Mouse (Mus musculus) left cerebral cortex, postnatal 25 days (tissue): Measurements from ENCODE around the gene Olfr1219. TPM values are rescaled to one million over a fixed set of nuclear protein-coding genes. Genes with fewer than 3 reads are reported as not detected.

Source experiments
- DNase-seq, 2 experiments: peaks; one replicate each; pipeline ENCODE4 v3.0.0; 2022; ENCODE audit warnings: low spot score in 2 of 2, mixed read lengths in 1 of 2
- intact Hi-C: fragments of 180-260 bp; cut with DNase I; formaldehyde crosslinking; loops from one replicate; pipeline ENCODE4 v1.15.1; 2025
- total RNA-seq, 2 experiments: library from RNA; stranded (reverse); gene quantifications; 2 replicates each; pipeline ENCODE4 v1.2.3; 2021

The Olfr1219 gene
- total RNA-seq, result not detected

DNA sequence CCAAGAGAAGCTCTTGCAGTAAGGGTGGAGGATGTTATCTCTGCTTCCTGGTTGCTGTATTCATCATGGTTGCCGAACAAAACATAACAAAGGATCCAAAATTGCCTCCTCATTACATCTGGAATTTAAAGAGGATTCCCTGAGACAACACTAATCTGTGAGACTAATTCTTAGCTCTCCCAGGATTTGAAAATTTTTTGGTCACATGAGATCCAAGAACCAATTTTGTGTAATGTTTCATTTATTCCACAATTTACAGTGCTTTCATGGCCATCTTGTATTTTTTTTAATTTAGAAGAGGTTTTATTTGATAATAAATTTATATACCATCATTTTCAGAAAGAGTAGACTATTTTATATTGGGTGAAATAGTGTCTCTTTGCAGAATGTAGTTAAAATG lies at the start of gene Olfr1219:
TSS of gene Olfr1219 (minus strand) at position 101 of the 400 bp plus-strand sequence.
- no peak for DNase-seq
- intact Hi-C loops, result no loop called here

DNA sequence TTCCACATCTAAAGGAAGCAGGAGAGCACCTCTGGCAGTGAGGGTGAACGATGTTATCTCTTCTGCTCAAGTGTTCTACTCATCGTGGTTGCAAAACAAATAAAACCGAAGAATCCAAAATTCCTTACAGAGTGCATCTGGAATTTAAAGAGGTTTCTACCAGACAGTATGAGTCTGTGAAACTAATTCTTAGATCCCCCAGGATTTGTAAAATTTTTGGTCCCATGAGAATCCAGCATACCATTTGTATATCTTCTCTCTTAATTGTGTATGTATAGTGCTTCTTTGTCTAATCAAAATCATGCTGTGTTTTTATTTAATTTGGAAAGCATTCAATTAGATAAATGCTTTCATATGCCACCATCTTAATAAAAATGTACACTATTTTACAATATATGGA lies 49.6 kb upstream of the Olfr1219 start, which contains the start of gene Olfr1222:
TSS of gene Olfr1222 (minus strand) at position 101 of the 400 bp plus-strand sequence.
- intact Hi-C loops, result no loop called here
- no peak for DNase-seq

DNA sequence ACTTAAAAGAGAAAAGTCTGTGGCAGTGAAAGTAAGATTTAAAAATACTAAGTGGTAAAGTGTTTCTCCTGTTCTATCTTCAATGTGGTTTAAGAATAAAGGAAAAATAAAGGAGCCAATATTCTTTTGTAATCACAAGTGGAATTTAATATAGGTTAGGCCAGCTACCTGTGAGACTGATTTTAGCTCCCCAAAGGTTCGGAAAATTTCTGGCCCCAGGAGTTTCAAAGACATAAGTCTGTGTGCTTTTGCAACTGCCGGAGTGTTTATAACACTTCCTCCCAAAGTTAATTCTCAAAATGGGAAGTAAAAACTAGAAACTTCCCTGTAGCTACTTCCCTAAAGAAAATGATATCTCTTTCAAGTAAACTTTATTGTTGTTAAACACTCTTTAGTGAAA lies 33.9 kb upstream of the Olfr1219 start, which contains the start of gene Olfr1221:
TSS of gene Olfr1221 (minus strand) at position 101 of the 400 bp plus-strand sequence.
- DNase-seq, result no peak
- intact Hi-C loops, result no loop called here

DNA sequence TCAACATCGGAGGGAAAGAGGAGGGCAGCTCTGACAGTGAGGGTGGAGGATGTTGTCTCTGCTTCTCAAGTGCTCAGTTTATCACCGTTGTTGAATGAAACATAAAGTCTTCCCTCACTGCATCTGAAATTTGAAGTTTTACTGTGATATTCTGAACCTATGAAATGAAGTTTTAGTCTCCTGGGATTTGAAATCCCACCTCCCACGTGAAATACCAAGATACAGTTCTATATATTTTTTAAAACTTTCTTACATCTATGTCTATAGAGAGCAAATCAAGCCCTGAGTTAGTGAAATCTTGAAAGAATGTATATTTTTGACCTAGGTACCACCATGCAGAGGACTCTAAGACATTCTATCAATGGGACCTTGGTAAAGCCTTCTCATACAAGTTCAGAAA lies 23.4 kb upstream of the Olfr1219 start, which contains the start of gene Olfr1220:
TSS of gene Olfr1220 (minus strand) at position 101 of the 400 bp plus-strand sequence.
- intact Hi-C loops, result no loop called here
- DNase-seq, result no peak

DNA sequence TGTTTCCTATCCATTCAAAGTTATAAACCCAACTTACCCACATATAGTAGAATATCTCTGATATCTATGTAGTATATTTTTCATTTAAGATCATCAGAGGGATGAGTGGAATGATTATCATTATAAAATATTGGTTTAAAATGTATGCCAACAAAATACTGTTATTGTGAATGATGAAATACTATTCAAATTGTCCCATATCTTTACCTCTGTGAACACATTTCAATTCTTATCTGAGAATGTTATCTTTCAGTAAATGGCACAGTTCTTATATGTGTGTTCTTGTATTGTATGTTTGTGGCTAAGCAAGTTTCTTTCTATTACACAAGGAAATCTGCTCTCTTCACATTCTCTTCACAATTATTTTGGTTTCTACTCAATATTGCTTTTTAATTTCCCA lies 22.3 kb upstream of the Olfr1219 start:
- intact Hi-C loops, result no loop called here

DNA sequence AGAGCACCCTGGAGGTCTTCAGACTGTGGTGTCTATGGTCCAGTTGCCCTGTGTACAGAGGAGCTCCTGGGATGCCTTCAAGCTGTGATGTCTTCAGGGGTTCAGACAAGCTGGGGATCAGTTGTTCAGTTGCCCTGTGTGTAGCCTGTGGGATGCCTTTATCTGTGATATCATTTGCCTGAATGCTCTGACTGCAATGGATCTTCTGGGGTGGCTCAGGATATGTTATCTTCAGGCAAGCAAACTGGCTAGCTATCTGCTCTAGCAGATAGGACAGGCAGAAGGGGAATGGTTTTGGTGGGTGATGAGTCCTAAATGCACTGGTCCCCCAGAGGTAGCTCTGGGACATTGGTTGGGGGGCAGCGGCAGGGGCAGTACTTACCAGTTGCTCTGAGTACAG lies 10.5 kb upstream of the Olfr1219 start:
- intact Hi-C loops, result no loop called here
- no peak for DNase-seq

More for the DNA sequence above, 22.3 kb upstream of the Olfr1219 start:
- DNase-seq, result no peak

DNA sequence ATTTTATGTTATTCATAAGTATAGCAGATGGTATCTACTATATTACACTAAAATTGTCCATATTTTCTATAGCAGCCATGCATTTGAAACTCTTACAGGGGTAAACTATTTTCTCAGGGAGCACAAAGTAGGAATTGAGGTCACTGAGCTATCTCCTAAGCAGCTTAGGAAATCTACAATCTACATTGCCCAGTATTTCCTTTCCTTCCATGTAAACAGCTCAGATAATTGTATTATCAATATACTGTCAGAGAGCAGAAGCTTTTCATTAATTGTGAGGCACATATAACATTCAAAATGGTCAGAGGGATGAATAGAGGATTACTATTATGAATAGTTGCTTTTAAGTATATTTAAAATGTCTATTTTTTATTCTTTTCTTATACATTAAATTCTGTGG lies 1.8 kb downstream of the Olfr1219 start:
- DNase-seq, result no peak
- intact Hi-C loops, result no loop called here

DNA sequence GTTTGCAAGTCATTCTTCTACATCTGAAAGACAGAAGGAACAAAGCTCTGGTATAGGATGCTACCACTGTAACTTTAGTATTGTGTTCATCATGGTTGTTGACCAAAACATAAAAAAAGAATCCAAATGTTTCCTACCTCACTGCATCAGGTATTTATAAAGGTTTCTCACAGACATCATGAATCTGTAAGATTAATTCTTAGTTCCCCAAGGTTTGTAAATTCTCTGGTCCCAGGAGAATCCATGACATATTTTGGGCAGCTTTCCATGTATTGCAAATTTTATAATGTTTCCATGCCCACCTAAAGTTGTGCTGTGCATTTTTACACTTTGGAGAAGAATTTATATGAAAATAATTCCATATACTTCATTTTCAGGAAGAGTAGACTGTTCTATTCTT lies 22.2 kb downstream of the Olfr1219 start, which contains the start of gene Olfr1218:
TSS of gene Olfr1218 (minus strand) at position 101 of the 400 bp plus-strand sequence.
- no peak for DNase-seq

DNA sequence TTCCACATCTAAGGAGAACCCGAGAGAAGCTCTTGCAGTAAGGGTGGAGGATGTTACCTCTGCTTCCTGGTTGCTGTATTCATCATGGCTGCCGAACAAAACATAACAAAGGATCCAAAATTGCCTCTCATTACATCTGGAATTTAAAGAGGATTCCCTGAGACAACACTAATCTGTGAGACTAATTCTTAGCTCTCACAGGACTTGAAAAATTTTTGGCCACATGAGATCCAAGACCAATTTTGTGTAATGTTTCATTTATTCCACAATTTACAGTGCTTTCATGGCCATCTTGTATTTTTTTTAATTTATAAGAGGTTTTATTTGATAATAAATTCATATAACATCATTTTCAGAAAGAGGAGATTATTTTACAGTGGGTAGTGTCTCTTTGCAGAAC lies 51.3 kb downstream of the Olfr1219 start, which contains the start of gene Olfr1217:
TSS of gene Olfr1217 (minus strand) at position 101 of the 400 bp plus-strand sequence.
- intact Hi-C loops, result no loop called here
- DNase-seq, result no peak

More for the DNA sequence above, 22.2 kb downstream of the Olfr1219 start, which contains the start of gene Olfr1218:
- intact Hi-C loops, result no loop called here

Other genes starting within 250 kb of the Olfr1219 start
- not detected for gene Olfr1204, start 234.2 kb downstream of the Olfr1219 start, total RNA-seq
- not detected for gene Olfr1206, start 220.3 kb downstream of the Olfr1219 start, total RNA-seq
- gene Olfr1208, start 181.2 kb downstream of the Olfr1219 start, total RNA-seq, result not detected
- not detected for gene Olfr1209, start 168.4 kb downstream of the Olfr1219 start, total RNA-seq
- gene Olfr1211, start 145.4 kb downstream of the Olfr1219 start, total RNA-seq, result not detected
- not detected for gene Olfr1212, start 129.5 kb downstream of the Olfr1219 start, total RNA-seq
- not detected for gene Gm13762, start 103.2 kb downstream of the Olfr1219 start, total RNA-seq
- not detected for gene Olfr1214, start 90.9 kb downstream of the Olfr1219 start, total RNA-seq
- gene Olfr1215, start 76.5 kb downstream of the Olfr1219 start, total RNA-seq, result not detected
- gene Olfr1216, start 65.2 kb downstream of the Olfr1219 start, total RNA-seq, result not detected
- gene Olfr1217, start 51.4 kb downstream of the Olfr1219 start, total RNA-seq, result not detected
- not detected for gene Olfr1218, start 22.3 kb downstream of the Olfr1219 start, total RNA-seq
- not detected for gene Olfr1220, start 23.3 kb upstream of the Olfr1219 start, total RNA-seq
- gene Olfr1221, start 33.8 kb upstream of the Olfr1219 start, total RNA-seq, result not detected
- gene Olfr1222, start 49.5 kb upstream of the Olfr1219 start, total RNA-seq, result not detected
- not detected for gene Olfr1223, start 68.0 kb upstream of the Olfr1219 start, total RNA-seq
- not detected for gene Olfr1224-ps1, start 80.6 kb upstream of the Olfr1219 start, total RNA-seq
- gene Olfr1225, start 91.2 kb upstream of the Olfr1219 start, total RNA-seq, result not detected
- gene Olfr1226, start 116.5 kb upstream of the Olfr1219 start, total RNA-seq, result not detected
- gene Olfr1228, start 170.5 kb upstream of the Olfr1219 start, total RNA-seq, result not detected
- gene Olfr1229, start 204.5 kb upstream of the Olfr1219 start, total RNA-seq, result not detected
- not detected for gene Olfr1230, start 213.8 kb upstream of the Olfr1219 start, total RNA-seq
- gene Olfr1231, start 223.6 kb upstream of the Olfr1219 start, total RNA-seq, result not detected
- not detected for gene Olfr1232, start 246.2 kb upstream of the Olfr1219 start, total RNA-seq